Mouse (Mus musculus): ENCODE measurements at regions not wholly inside any gene's neighbourhood (a gene's known extent, or its start where the extent isn't known, plus 50 kb on each side); places are given as distances from the start of the nearest gene placed in this dataset.

- no peak for DNase-seq
Observed at GRCm38 (mm10) chr15:6934564-6934980, 59.8 kb upstream of the Osmr start.

GRCm38 (mm10) chr15:6941491-6941890 lies 66.7 kb upstream of the Osmr start:
- no peak for DNase-seq

- peak; percentile 21 for DNase-seq
Observed at GRCm38 (mm10) chr15:6949236-6949635, 74.5 kb upstream of the Osmr start.

- no peak for DNase-seq
Observed at GRCm38 (mm10) chr15:6949686-6950085, 74.9 kb upstream of the Osmr start.

GRCm38 (mm10) chr15:6950503-6950902 lies 75.7 kb upstream of the Osmr start:
- no peak for DNase-seq

GRCm38 (mm10) chr15:6953556-6953955 lies 78.8 kb upstream of the Osmr start:
- no peak for DNase-seq

GRCm38 (mm10) chr15:6953970-6954791 lies 79.4 kb upstream of the Osmr start:
- no peak for DNase-seq

- no peak for DNase-seq
Observed at GRCm38 (mm10) chr15:6959911-6960310, 85.1 kb upstream of the Osmr start.

- no peak for DNase-seq
Observed at GRCm38 (mm10) chr15:6960753-6961746, 86.3 kb upstream of the Osmr start.

GRCm38 (mm10) chr15:6964635-6965034 lies 89.9 kb upstream of the Osmr start:
- DNase-seq: no peak

GRCm38 (mm10) chr15:6965446-6965845 lies 90.7 kb upstream of the Osmr start:
- DNase-seq: no peak

- DNase-seq: no peak
Observed at GRCm38 (mm10) chr15:6974410-6974809, 99.6 kb upstream of the Osmr start.

GRCm38 (mm10) chr15:6981430-6981829 lies 106.7 kb upstream of the Osmr start:
- no peak for DNase-seq

GRCm38 (mm10) chr15:6983320-6983719 lies 107.1 kb upstream of the Lifr start:
- no peak for DNase-seq

GRCm38 (mm10) chr15:6988187-6988586 lies 102.2 kb upstream of the Lifr start:
- no peak for DNase-seq

GRCm38 (mm10) chr15:6989094-6989493 lies 101.3 kb upstream of the Lifr start:
- DNase-seq: no peak

GRCm38 (mm10) chr15:6993226-6993625 lies 97.2 kb upstream of the Lifr start:
- no peak for DNase-seq

GRCm38 (mm10) chr15:6995246-6995645 lies 95.2 kb upstream of the Lifr start:
- DNase-seq: peak; percentile 10

- no peak for DNase-seq
Observed at GRCm38 (mm10) chr15:6997871-6998270, 92.5 kb upstream of the Lifr start.

GRCm38 (mm10) chr15:6998576-6999070 lies 91.8 kb upstream of the Lifr start:
- no peak for DNase-seq

GRCm38 (mm10) chr15:6999667-7000066 lies 90.7 kb upstream of the Lifr start:
- no peak for DNase-seq

GRCm38 (mm10) chr15:7002226-7002625 lies 88.2 kb upstream of the Lifr start:
- no peak for DNase-seq

- no peak for DNase-seq
Observed at GRCm38 (mm10) chr15:7003311-7003710, 87.1 kb upstream of the Lifr start.

- DNase-seq: no peak
Observed at GRCm38 (mm10) chr15:7005142-7005541, 85.3 kb upstream of the Lifr start.
